Mouse (Mus musculus) lung, postnatal 0 days (tissue): ENCODE data around the gene Arpp21. TPM values are rescaled to one million over a fixed set of nuclear protein-coding genes. Genes with fewer than 3 reads are reported as not detected.

Source experiments
- ATAC-seq: fragments of 200-750 bp; cut with Nextera tagmentation; 2 replicates; pipeline ENCODE4 v1.8.0; 2017; ENCODE audit warnings: moderate library complexity
- DNase-seq: peaks from one replicate; pipeline ENCODE4 v3.0.0-alpha.2; 2016; ENCODE audit warnings: low spot score
- H3K27ac ChIP-seq: fragments of 300-500 bp; sonication (generic); 2 replicates; pipeline ENCODE4 v1.5.1; 2014; ENCODE audit warnings: antibody characterized with exemption, mild to moderate bottlenecking, low read length, mixed read lengths
- H3K27me3 ChIP-seq: fragments of 300-500 bp; sonication (generic); replicated peaks from 2 replicates; pipeline ENCODE4 v1.6.1; 2014; ENCODE audit warnings: low read length, mixed read lengths; ENCODE audit not compliant: insufficient read depth
- H3K36me3 ChIP-seq: fragments of 300-500 bp; sonication (generic); 2 replicates; pipeline ENCODE4 v1.6.1; 2014; ENCODE audit warnings: low read length, mixed read lengths; ENCODE audit not compliant: insufficient read depth
- H3K4me1 ChIP-seq: fragments of 300-500 bp; sonication (generic); 2 replicates; pipeline ENCODE4 v1.6.1; 2014; ENCODE audit warnings: antibody characterized with exemption, low read depth, low read length, mixed read lengths; ENCODE audit not compliant: insufficient read depth
- H3K4me2 ChIP-seq: fragments of 300-500 bp; sonication (generic); replicated peaks from 2 replicates; pipeline ENCODE4 v1.6.1; 2014; ENCODE audit warnings: low read depth, mild to moderate bottlenecking, low read length, moderate library complexity, mixed read lengths
- H3K4me3 ChIP-seq: fragments of 300-500 bp; sonication (generic); 2 replicates; pipeline ENCODE4 v1.5.1; 2014; ENCODE audit warnings: low read depth, low read length
- H3K9ac ChIP-seq: fragments of 300-500 bp; sonication (generic); replicated peaks from 2 replicates; pipeline ENCODE4 v1.6.1; 2014; ENCODE audit warnings: low read depth, mild to moderate bottlenecking
- H3K9me3 ChIP-seq: fragments of 300-500 bp; sonication (generic); 2 replicates; pipeline ENCODE4 v1.6.1; 2016; ENCODE audit warnings: low read length, mixed read lengths
- CTCF ChIP-seq: IDR thresholded peaks from 2 replicates; pipeline ENCODE4 v1.5.1; 2016; ENCODE audit warnings: antibody characterized with exemption, mild to moderate bottlenecking
- EP300 ChIP-seq: IDR thresholded peaks from 2 replicates; pipeline ENCODE4 v1.6.1; 2016; ENCODE audit warnings: antibody characterized with exemption, mild to moderate bottlenecking, control low read depth
- WGBS: fragments of 180-500 bp; shearing (Covaris S2); extraction: QIAGEN DNeasy Blood & Tissue Kit; methylation state at CpG from one replicate; pipeline ENCODE4 v1.1.7; 2014; 5-methylcytosine and 5-hydroxymethylcytosine counted together
- polyA plus RNA-seq: library from polyadenylated mRNA; unstranded; fragments of >200 nt; fragmentation: Nextera tagmentation; extraction: Ambion mirVana; gene quantifications from 2 replicates; pipeline ENCODE4 v1.2.1, GENCODE M21; 2015

The Arpp21 gene
- polyA plus RNA-seq, 1 experiment from 2014 or later, result not detected

- Histone ChIP-seq H3K9me3 (no peaks in the 10 kb centered on the region), H3K4me1 (no peaks in the 10 kb centered on the region), H3K9ac (no peak overlapping the region), H3K4me2 (no peak overlapping the region), H3K36me3 (no peaks in the 10 kb centered on the region), H3K4me3 (no peak overlapping the region), H3K27me3 (no peaks in the 10 kb centered on the region), H3K27ac (no peak overlapping the region)
- ATAC-seq (no peak), DNase-seq (no peak)
- 13% methylated on average over 14 of the region's 14 CpGs for WGBS
- TF ChIP-seq EP300 (no peak), CTCF (no peak)
These were observed 49.1 kb downstream of the Arpp21 start for GRCm38 (mm10) chr9:112186336-112187305.

GRCm38 (mm10) chr9:112185746-112186145 is 50.0 kb downstream of the Arpp21 start:
- TF ChIP-seq CTCF (no peak), EP300 (no peak)
- WGBS, result 55% methylated on average over 10 of the region's 10 CpGs
- no peak overlapping the region for H3K27ac ChIP-seq
- H3K4me1 ChIP-seq, result no peaks in the 10 kb centered on the region
- no peak overlapping the region for H3K4me3 ChIP-seq
- ATAC-seq (no peak), DNase-seq (no peak)
- no peak overlapping the region for H3K4me2 ChIP-seq
- no peaks in the 10 kb centered on the region for H3K27me3 ChIP-seq
- H3K9me3 ChIP-seq, result no peaks in the 10 kb centered on the region
- no peak overlapping the region for H3K9ac ChIP-seq
- no peaks in the 10 kb centered on the region for H3K36me3 ChIP-seq

GRCm38 (mm10) chr9:112182738-112183137 is 53.0 kb downstream of the Arpp21 start:
- Histone ChIP-seq H3K4me2 (no peak overlapping the region), H3K27me3 (no peaks in the 10 kb centered on the region), H3K4me3 (no peak overlapping the region), H3K9ac (no peak overlapping the region), H3K36me3 (no peaks in the 10 kb centered on the region), H3K4me1 (no peaks in the 10 kb centered on the region), H3K9me3 (no peaks in the 10 kb centered on the region), H3K27ac (no peak overlapping the region)
- ATAC-seq, result no peak
- DNase-seq, result no peak
- WGBS, result 21% methylated on average over 3 of the region's 3 CpGs
- TF ChIP-seq CTCF (no peak), EP300 (no peak)

GRCm38 (mm10) chr9:112180006-112180405 is 55.7 kb downstream of the Arpp21 start:
- Histone ChIP-seq H3K9me3 (no peaks in the 10 kb centered on the region), H3K27me3 (no peaks in the 10 kb centered on the region), H3K4me2 (no peak overlapping the region), H3K36me3 (no peaks in the 10 kb centered on the region), H3K4me1 (no peaks in the 10 kb centered on the region), H3K27ac (no peak overlapping the region), H3K4me3 (no peak overlapping the region), H3K9ac (no peak overlapping the region)
- DNase-seq (no peak), ATAC-seq (no peak)
- TF ChIP-seq EP300 (no peak), CTCF (no peak)
- WGBS, result 74% methylated on average over 4 of the region's 4 CpGs

GRCm38 (mm10) chr9:112178438-112178837 is 57.3 kb downstream of the Arpp21 start:
- TF ChIP-seq EP300 (no peak), CTCF (no peak)

GRCm38 (mm10) chr9:112177569-112177968 is 58.2 kb downstream of the Arpp21 start:
- no peaks in the 10 kb centered on the region for H3K27me3 ChIP-seq
- no peaks in the 10 kb centered on the region for H3K4me1 ChIP-seq
- DNase-seq (no peak), ATAC-seq (no peak)
- no peak for TF ChIP-seq CTCF
- no peak for TF ChIP-seq EP300
- no peaks in the 10 kb centered on the region for H3K9me3 ChIP-seq
- H3K36me3 ChIP-seq, result no peaks in the 10 kb centered on the region
- WGBS, result 60% methylated on average over 2 of the region's 2 CpGs
- no peak overlapping the region for H3K4me2 ChIP-seq
- H3K4me3 ChIP-seq, result no peak overlapping the region
- H3K9ac ChIP-seq, result no peak overlapping the region
- no peak overlapping the region for H3K27ac ChIP-seq

More at GRCm38 (mm10) chr9:112178438-112178837, 57.3 kb downstream of the Arpp21 start:
- DNase-seq (no peak), ATAC-seq (no peak)
- Histone ChIP-seq H3K9ac (no peak overlapping the region), H3K4me3 (no peak overlapping the region), H3K27me3 (no peaks in the 10 kb centered on the region), H3K9me3 (no peaks in the 10 kb centered on the region), H3K4me1 (no peaks in the 10 kb centered on the region), H3K36me3 (no peaks in the 10 kb centered on the region), H3K4me2 (no peak overlapping the region), H3K27ac (no peak overlapping the region)
- WGBS, result 22% methylated on average over 5 of the region's 5 CpGs
